Mouse (Mus musculus) heart, adult 9 months (tissue): ENCODE measurements at regions not wholly inside any gene's neighbourhood (a gene's known extent, or its start where the extent isn't known, plus 50 kb on each side); places are given as distances from the start of the nearest gene placed in this dataset.
A peak's percentile ranks its signal among the peaks of the same experiment; 100 is the strongest.
"Not testable (repeated sequence)": the region's sequence is repeated elsewhere in the genome, so short reads cannot be mapped to it uniquely, and the experiment has no call there.

Source experiments
- DNase-seq, 2 experiments: peaks; one replicate each; pipeline ENCODE4 v3.0.0; 2022; ENCODE audit warnings: low spot score in 2 of 2

GRCm38 (mm10) chr1:184669173-184669572 lies 63.2 kb downstream of the Hlx start:
- DNase-seq, result not testable (repeated sequence)

- DNase-seq, result no peak
Observed at GRCm38 (mm10) chr1:184668428-184668827, 64.0 kb downstream of the Hlx start.

- no peak for DNase-seq
Observed at GRCm38 (mm10) chr1:184668022-184668421, 64.4 kb downstream of the Hlx start.

GRCm38 (mm10) chr1:184665243-184665642 lies 67.2 kb downstream of the Hlx start:
- DNase-seq, result no peak

GRCm38 (mm10) chr1:184664098-184664375 lies 68.4 kb downstream of the Hlx start:
- DNase-seq, result no peak

GRCm38 (mm10) chr1:184663300-184664097 lies 68.9 kb downstream of the Hlx start:
- DNase-seq, result no peak

GRCm38 (mm10) chr1:184650541-184651105 lies 81.8 kb downstream of the Hlx start:
- DNase-seq, result no peak

GRCm38 (mm10) chr1:184647920-184648540 lies 84.4 kb downstream of the Hlx start:
- no peak for DNase-seq

GRCm38 (mm10) chr1:184644767-184645598 lies 87.4 kb downstream of the Hlx start:
- DNase-seq, result no peak

- DNase-seq, result no peak
Observed at GRCm38 (mm10) chr1:184630695-184631475, 101.5 kb downstream of the Hlx start.

GRCm38 (mm10) chr1:184629194-184629593 lies 103.2 kb downstream of the Hlx start:
- DNase-seq, result peak in 1 of 2 experiments; percentile 8

- no peak for DNase-seq
Observed at GRCm38 (mm10) chr1:184628566-184629168, 103.8 kb downstream of the Hlx start.

- DNase-seq, result no peak
Observed at GRCm38 (mm10) chr1:184622462-184622861, 110.0 kb downstream of the Hlx start.

- peak in 1 of 2 experiments; percentile 23 for DNase-seq
Observed at GRCm38 (mm10) chr1:184621950-184622349, 110.5 kb downstream of the Hlx start.

- DNase-seq, result peak; percentile 24 to 43
Observed at GRCm38 (mm10) chr1:184617853-184618454, 114.5 kb downstream of the Hlx start.

- no peak for DNase-seq
Observed at GRCm38 (mm10) chr1:184615991-184616390, 116.4 kb downstream of the Hlx start.

GRCm38 (mm10) chr1:184614699-184615415 lies 117.6 kb downstream of the Hlx start:
- DNase-seq, result no peak

- DNase-seq, result no peak
Observed at GRCm38 (mm10) chr1:184612880-184613279, 119.5 kb downstream of the Hlx start.

- DNase-seq, result no peak
Observed at GRCm38 (mm10) chr1:184608938-184609337, 123.5 kb downstream of the Hlx start.

- DNase-seq, result no peak
Observed at GRCm38 (mm10) chr1:184608338-184608737, 124.1 kb downstream of the Hlx start.
